Mouse (Mus musculus) cerebellum, adult (tissue): ENCODE measurements around the gene Cop1.

Source experiments
- ATAC-seq: cut with Nextera tagmentation; 2 replicates; pipeline ENCODE4 v1.9.2; 2017; ENCODE audit warnings: mild to moderate bottlenecking, moderate library complexity, mixed read lengths; ENCODE audit not compliant: insufficient number of reproducible peaks, low FRiP score, low TSS enrichment

The Cop1 gene

GRCm38 (mm10) chr1:159286833-159287232 is 54.7 kb downstream of the Cop1 start:
- no peak; the same call in 1 of the 2 replicates for ATAC-seq

- ATAC-seq, result no peak
Measured at GRCm38 (mm10) chr1:159290219-159290618, 58.1 kb downstream of the Cop1 start.

DNA sequence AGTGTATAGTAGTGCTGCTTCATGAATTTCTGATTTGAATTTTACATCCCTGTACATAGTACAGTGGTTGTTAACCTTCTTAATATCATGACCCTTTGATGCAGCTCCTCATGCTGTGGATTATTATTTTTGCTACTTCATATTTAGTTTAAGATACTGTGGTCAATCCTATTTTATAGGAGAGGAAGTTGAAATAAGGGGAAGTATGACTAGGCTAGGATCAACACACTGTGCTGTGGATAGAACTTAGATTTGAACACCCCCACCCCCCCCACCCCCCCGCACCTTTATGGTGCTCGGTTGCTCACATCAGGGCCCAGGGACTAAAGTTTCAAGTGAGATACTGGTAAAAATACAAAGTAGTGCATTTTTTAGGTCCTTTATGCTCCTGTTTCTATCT is 58.7 kb downstream of the Cop1 start:
- ATAC-seq, result no peak

DNA sequence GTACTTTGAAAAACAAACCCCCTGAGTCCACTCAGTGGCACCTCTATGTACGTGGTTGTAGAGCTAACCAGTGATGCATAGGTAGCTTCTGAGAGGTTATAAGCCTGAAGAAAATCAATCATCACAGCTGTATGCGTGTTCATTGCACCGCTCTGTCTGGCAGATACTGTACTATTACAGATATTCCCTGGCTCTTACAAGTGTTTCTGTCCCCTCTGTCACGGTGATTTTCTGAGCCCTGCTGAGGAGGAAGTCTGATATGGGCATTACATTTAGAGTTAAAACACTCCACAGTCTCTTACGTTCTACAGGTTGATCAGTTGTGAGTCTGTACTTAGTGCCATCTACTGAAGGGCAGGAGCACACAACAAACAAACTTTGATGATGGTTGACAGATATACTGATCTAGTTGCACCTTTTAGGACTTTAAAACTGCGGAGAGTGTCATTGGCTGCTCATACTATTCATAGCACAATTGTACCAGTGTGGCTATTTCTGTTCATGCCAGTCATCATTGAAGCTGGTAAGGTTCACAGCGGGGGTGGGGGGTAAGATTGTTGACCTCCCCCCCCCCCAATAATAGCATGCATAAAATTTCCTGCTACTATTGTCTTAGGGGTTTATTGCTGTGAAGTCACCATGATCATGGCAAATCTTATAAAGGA is 69.4 kb downstream of the Cop1 start:
- no peak for ATAC-seq

DNA sequence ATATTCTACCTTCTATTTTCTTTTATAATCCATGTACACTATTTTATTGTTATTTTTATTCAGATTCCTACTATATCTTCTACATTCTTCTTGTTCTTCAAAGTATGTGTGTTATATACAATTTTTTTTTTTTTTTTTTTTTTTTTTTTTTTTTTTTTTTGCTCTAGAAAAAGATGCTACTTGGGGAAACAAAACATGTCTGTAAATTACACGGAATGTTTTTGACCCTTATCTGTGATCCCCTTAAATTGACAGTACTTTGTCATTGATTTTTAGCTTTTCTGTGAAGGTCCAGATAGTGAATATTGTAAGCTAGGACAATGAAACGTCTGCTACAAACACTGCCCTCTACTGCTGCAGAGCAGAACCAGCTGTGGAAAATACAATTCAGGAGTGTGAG is 81.5 kb downstream of the Cop1 start:
- ATAC-seq, result no peak

DNA sequence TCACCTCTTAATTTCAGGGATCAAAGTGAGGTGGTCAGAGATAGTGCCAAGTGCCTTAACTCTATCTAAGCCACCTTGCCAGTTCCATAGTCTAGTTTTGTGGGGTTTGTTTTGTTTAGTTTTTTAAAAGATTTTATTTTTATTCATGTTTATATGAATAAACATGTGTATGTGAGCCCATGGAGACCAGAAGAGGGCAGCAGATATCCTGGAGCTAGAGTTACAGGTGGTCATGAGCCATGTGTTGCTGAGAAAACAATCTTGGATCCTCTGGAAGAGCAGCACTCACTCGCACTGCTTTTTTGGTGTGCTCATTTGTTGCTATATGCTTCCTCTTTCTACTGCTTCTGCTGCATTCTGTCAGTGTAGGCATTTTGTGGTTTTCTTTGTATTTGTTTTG is 90.5 kb downstream of the Cop1 start:
- ATAC-seq, result no peak

GRCm38 (mm10) chr1:159331008-159331407 is 98.9 kb downstream of the Cop1 start:
- peak; percentile 85 for ATAC-seq

GRCm38 (mm10) chr1:159334157-159334556 is 102.0 kb downstream of the Cop1 start:
- no peak for ATAC-seq

GRCm38 (mm10) chr1:159342355-159342754 is 110.2 kb downstream of the Cop1 start:
- ATAC-seq, result no peak

DNA sequence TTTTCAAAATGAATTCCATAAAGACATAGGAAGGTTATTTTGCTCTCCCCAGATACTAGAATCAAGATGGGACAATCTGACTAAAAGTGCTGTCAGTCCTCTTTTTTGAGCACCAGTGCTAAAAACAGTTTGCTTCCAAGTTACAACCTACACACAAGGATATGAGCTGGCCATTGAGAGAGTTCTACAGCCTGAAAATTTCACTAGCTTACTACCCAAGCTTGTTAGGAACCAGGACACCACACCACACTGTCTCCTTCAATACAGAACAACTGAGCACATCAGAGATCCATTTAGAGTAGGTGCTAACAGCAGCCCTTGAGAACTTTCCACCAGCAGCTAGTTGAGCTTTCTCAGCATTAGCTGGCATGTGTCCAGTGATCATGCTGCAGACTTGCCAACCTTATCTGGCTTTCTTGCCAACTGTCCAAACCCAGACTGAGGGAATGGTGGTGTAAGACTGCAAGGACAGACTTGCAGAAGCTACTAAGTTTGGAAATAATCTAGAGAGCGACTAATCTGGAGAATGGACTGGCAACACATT is 123.0 kb downstream of the Cop1 start:
- no peak for ATAC-seq

- no peak for ATAC-seq
Measured at GRCm38 (mm10) chr1:159358713-159359112, 126.6 kb downstream of the Cop1 start.

GRCm38 (mm10) chr1:159371881-159372390 is 139.8 kb downstream of the Cop1 start:
- ATAC-seq, result no peak

DNA sequence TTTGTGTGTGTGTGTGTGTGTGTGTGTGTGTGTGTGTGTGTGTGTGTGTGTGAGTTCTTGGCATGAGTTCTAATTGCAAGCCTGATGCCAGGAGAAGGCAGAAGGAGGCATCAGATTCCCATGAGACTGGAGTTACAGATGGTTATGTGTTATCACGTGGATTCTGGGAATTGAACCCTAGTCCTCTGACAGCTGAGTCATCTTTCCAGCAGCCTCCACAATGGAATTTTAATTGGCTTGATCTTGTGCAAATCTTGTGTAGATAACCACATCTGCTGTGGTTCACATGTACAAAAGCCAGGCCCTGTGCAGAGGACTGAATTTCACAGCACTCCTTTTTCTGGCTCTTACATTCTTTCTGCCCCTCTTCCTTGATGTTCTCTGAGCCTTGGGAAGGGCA is 150.1 kb downstream of the Cop1 start:
- ATAC-seq, result no peak

GRCm38 (mm10) chr1:159382916-159383315 is 150.8 kb downstream of the Cop1 start:
- ATAC-seq, result no peak

DNA sequence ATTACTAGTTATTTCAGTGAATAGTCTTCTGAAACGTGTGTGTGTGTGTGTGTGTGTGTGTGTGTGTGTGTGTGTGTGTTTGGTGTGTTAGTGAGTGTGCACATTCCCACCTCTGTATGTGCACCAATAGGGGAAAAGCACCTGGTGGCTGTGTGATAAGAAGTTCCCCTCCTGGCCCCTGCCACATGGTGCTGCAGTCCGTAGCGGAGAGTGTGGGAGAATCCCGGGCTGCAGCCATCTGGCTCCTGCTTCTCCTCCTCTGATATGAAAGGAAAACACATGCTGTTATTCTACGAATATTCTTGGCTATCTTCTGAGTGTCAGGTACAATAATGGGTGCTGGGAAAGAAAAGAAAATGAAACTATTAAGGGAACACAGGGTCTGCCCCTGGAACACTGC is 154.3 kb downstream of the Cop1 start:
- ATAC-seq, result no peak

- ATAC-seq, result no peak
Measured at GRCm38 (mm10) chr1:159388565-159389024, 156.5 kb downstream of the Cop1 start.

GRCm38 (mm10) chr1:159390049-159390448 is 157.9 kb downstream of the Cop1 start:
- 0 out of 2 replicates have a peak, but pooled peaks have one; percentile 46 for ATAC-seq

- ATAC-seq, result no peak
Measured at GRCm38 (mm10) chr1:159392667-159393066, 160.5 kb downstream of the Cop1 start.

GRCm38 (mm10) chr1:159393070-159393699 is 161.1 kb downstream of the Cop1 start:
- ATAC-seq, result no peak

- no peak for ATAC-seq
Measured at GRCm38 (mm10) chr1:159393931-159394330, 161.8 kb downstream of the Cop1 start.

DNA sequence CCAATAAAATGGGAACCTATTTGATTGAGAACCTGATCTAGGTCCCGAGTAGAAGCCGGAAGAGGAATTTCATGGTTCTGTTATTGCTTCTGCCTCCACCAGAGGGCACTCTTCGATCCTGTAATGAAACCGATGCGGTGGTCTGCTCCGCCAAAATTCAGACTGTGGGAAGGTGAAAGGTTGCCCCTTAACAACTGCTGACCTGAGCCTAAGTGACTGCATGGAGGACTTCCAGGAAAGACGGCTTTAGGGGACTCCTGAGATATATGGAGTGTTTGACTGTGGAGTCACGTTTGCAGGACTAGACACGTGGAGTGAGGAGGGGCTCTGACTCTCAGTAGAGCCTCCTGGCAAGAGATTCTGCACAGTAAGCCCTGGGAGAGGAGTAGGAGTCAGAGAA is 164.4 kb downstream of the Cop1 start:
- ATAC-seq, result 0 out of 2 replicates have a peak, but pooled peaks have one; percentile 3
